Mouse (Mus musculus): ENCODE results near the gene Gper1. TPM values are rescaled to one million over a fixed set of nuclear protein-coding genes. Genes with fewer than 3 reads are reported as not detected.

Gper1 gene
- polyA plus RNA-seq, 1 experiment from 2014 or later = 4.2 TPM

GRCm38 (mm10) chr5:139449926-139450325, 27.0 kb downstream of the Gper1 start:
- WGBS = 43% methylated on average over 4 of the region's 4 CpGs
- Histone ChIP-seq H3K27ac (replicated peaks) (0 out of 2 replicates have a peak overlapping the region, but pooled peaks have one; percentile 39), H3K4me2 (replicated peaks) (no peak overlapping the region), H3K4me1 (peaks cover 12% of the 10 kb centered on the region), H3K27me3 (no peaks in the 10 kb centered on the region), H3K4me3 (replicated peaks) (no peak overlapping the region), H3K36me3 (no peaks in the 10 kb centered on the region), H3K9ac (no peak overlapping the region), H3K9me3 (replicated peaks) (no peaks in the 10 kb centered on the region)
- ATAC-seq (ENCODE audit: insufficient number of reproducible peaks, low FRiP score, low TSS enrichment, low read depth) = no peak

- H3K36me3 ChIP-seq = no peaks in the 10 kb centered on the region
- H3K9ac ChIP-seq = no peak overlapping the region
Measured at GRCm38 (mm10) chr5:139453031-139453430, 30.1 kb downstream of the Gper1 start.

GRCm38 (mm10) chr5:139455166-139455565, 32.2 kb downstream of the Gper1 start:
- no peak for ATAC-seq (ENCODE audit: insufficient number of reproducible peaks, low FRiP score, low TSS enrichment, low read depth)
- no peaks in the 10 kb centered on the region for H3K36me3 ChIP-seq
- no peak overlapping the region for H3K9ac ChIP-seq
- H3K27ac ChIP-seq (replicated peaks) = no peak overlapping the region
- WGBS = 86% methylated on average over 12 of the region's 12 CpGs
- H3K27me3 ChIP-seq = no peaks in the 10 kb centered on the region
- peaks cover 11% of the 10 kb centered on the region for H3K4me1 ChIP-seq
- no peak overlapping the region for H3K4me3 ChIP-seq (replicated peaks)
- no peaks in the 10 kb centered on the region for H3K9me3 ChIP-seq (replicated peaks)
- no peak overlapping the region for H3K4me2 ChIP-seq (replicated peaks)

More at GRCm38 (mm10) chr5:139453031-139453430, 30.1 kb downstream of the Gper1 start:
- ATAC-seq (ENCODE audit: insufficient number of reproducible peaks, low FRiP score, low TSS enrichment, low read depth) = no peak
- H3K4me2 ChIP-seq (replicated peaks) = no peak overlapping the region
- H3K4me1 ChIP-seq = peaks cover 12% of the 10 kb centered on the region
- H3K9me3 ChIP-seq (replicated peaks) = no peaks in the 10 kb centered on the region
- 93% methylated on average over 10 of the region's 10 CpGs for WGBS
- no peaks in the 10 kb centered on the region for H3K27me3 ChIP-seq
- no peak overlapping the region for H3K4me3 ChIP-seq (replicated peaks)
- H3K27ac ChIP-seq (replicated peaks) = no peak overlapping the region

- Histone ChIP-seq H3K4me3 (replicated peaks) (no peak overlapping the region), H3K4me1 (peaks cover 17% of the 10 kb centered on the region), H3K27me3 (no peaks in the 10 kb centered on the region), H3K36me3 (no peaks in the 10 kb centered on the region), H3K9ac (no peak overlapping the region), H3K4me2 (replicated peaks) (no peak overlapping the region), H3K9me3 (replicated peaks) (no peaks in the 10 kb centered on the region), H3K27ac (replicated peaks) (no peak overlapping the region)
- no peak for ATAC-seq (ENCODE audit: insufficient number of reproducible peaks, low FRiP score, low TSS enrichment, low read depth)
- 77% methylated on average over 8 of the region's 8 CpGs for WGBS
Measured at GRCm38 (mm10) chr5:139457241-139457640, 34.3 kb downstream of the Gper1 start.

- no peaks in the 10 kb centered on the region for H3K36me3 ChIP-seq
- no peaks in the 10 kb centered on the region for H3K9me3 ChIP-seq (replicated peaks)
- 9% methylated on average over 10 of the region's 10 CpGs for WGBS
- peak overlapping the region; percentile 37; the same call in 1 of the 2 replicates for H3K9ac ChIP-seq
- ATAC-seq (ENCODE audit: insufficient number of reproducible peaks, low FRiP score, low TSS enrichment, low read depth) = no peak; the same call in 1 of the 2 replicates
- H3K4me2 ChIP-seq (replicated peaks) = peak overlapping the region; percentile 68
- H3K4me1 ChIP-seq = peaks cover 17% of the 10 kb centered on the region
- no peaks in the 10 kb centered on the region for H3K27me3 ChIP-seq
- peak overlapping the region; percentile 70 for H3K4me3 ChIP-seq (replicated peaks)
- H3K27ac ChIP-seq (replicated peaks) = no peak overlapping the region
Measured at GRCm38 (mm10) chr5:139459938-139460337, 37.0 kb downstream of the Gper1 start.

GRCm38 (mm10) chr5:139460384-139461067, 37.6 kb downstream of the Gper1 start, which contains the start of gene 3110082I17Rik:
Gene 3110082I17Rik (minus strand): TSS chr5:139460527.
- 3% methylated on average over 42 of the region's 42 CpGs for WGBS
- H3K27me3 ChIP-seq = no peaks in the 10 kb centered on the region
- H3K4me2 ChIP-seq (replicated peaks) = peak within 1 kb of the TSS; percentile 68
- no peaks in the 10 kb centered on the region for H3K9me3 ChIP-seq (replicated peaks)
- H3K27ac ChIP-seq (replicated peaks) = no peak within 1 kb of the TSS
- no peaks in the 10 kb centered on the region for H3K36me3 ChIP-seq
- peak within 1 kb of the TSS; percentile 37 for H3K9ac ChIP-seq
- peak within 1 kb of the TSS; percentile 70 for H3K4me3 ChIP-seq (replicated peaks)
- peak; percentile 97 for ATAC-seq (ENCODE audit: insufficient number of reproducible peaks, low FRiP score, low TSS enrichment, low read depth)
- peaks cover 17% of the 10 kb centered on the region for H3K4me1 ChIP-seq

- no peaks in the 10 kb centered on the region for H3K36me3 ChIP-seq
- no peak overlapping the region for H3K4me3 ChIP-seq (replicated peaks)
- 60% methylated on average over 4 of the region's 4 CpGs for WGBS
- no peak overlapping the region for H3K4me2 ChIP-seq (replicated peaks)
- H3K4me1 ChIP-seq = peaks cover 8% of the 10 kb centered on the region
- no peak overlapping the region for H3K9ac ChIP-seq
- no peaks in the 10 kb centered on the region for H3K9me3 ChIP-seq (replicated peaks)
- no peaks in the 10 kb centered on the region for H3K27me3 ChIP-seq
- ATAC-seq (ENCODE audit: insufficient number of reproducible peaks, low FRiP score, low TSS enrichment, low read depth) = no peak
- no peak overlapping the region for H3K27ac ChIP-seq (replicated peaks)
Measured at GRCm38 (mm10) chr5:139464874-139465273, 41.9 kb downstream of the Gper1 start.

- 59% methylated on average over 2 of the region's 2 CpGs for WGBS
- Histone ChIP-seq H3K27me3 (no peaks in the 10 kb centered on the region), H3K4me3 (replicated peaks) (no peak overlapping the region), H3K4me2 (replicated peaks) (no peak overlapping the region), H3K4me1 (no peaks in the 10 kb centered on the region), H3K27ac (replicated peaks) (no peak overlapping the region), H3K36me3 (peaks cover 4% of the 10 kb centered on the region; the same call in 1 of the 2 replicates), H3K9ac (no peak overlapping the region), H3K9me3 (replicated peaks) (no peaks in the 10 kb centered on the region)
- no peak for ATAC-seq (ENCODE audit: insufficient number of reproducible peaks, low FRiP score, low TSS enrichment, low read depth)
Measured at GRCm38 (mm10) chr5:139466373-139466772, 43.4 kb downstream of the Gper1 start.

- Histone ChIP-seq H3K9me3 (replicated peaks) (no peaks in the 10 kb centered on the region), H3K4me1 (no peaks in the 10 kb centered on the region), H3K4me2 (replicated peaks) (no peak overlapping the region), H3K4me3 (replicated peaks) (no peak overlapping the region), H3K36me3 (peaks cover 8% of the 10 kb centered on the region; the same call in 1 of the 2 replicates), H3K27ac (replicated peaks) (no peak overlapping the region), H3K27me3 (no peaks in the 10 kb centered on the region), H3K9ac (no peak overlapping the region)
- no peak for ATAC-seq (ENCODE audit: insufficient number of reproducible peaks, low FRiP score, low TSS enrichment, low read depth)
- WGBS = 67% methylated on average over 4 of the region's 4 CpGs
Measured at GRCm38 (mm10) chr5:139466801-139467200, 43.9 kb downstream of the Gper1 start.

GRCm38 (mm10) chr5:139467998-139468397, 45.0 kb downstream of the Gper1 start:
- H3K9ac ChIP-seq = no peak overlapping the region
- no peak overlapping the region for H3K27ac ChIP-seq (replicated peaks)
- ATAC-seq (ENCODE audit: insufficient number of reproducible peaks, low FRiP score, low TSS enrichment, low read depth) = no peak
- H3K27me3 ChIP-seq = no peaks in the 10 kb centered on the region
- WGBS = 50% methylated on average over 5 of the region's 5 CpGs
- H3K36me3 ChIP-seq = peaks cover 20% of the 10 kb centered on the region
- no peaks in the 10 kb centered on the region for H3K9me3 ChIP-seq (replicated peaks)
- H3K4me2 ChIP-seq (replicated peaks) = no peak overlapping the region
- H3K4me3 ChIP-seq (replicated peaks) = no peak overlapping the region
- no peaks in the 10 kb centered on the region for H3K4me1 ChIP-seq

- Histone ChIP-seq H3K27me3 (no peaks in the 10 kb centered on the region), H3K9me3 (replicated peaks) (no peaks in the 10 kb centered on the region), H3K27ac (replicated peaks) (no peak overlapping the region), H3K4me1 (no peaks in the 10 kb centered on the region), H3K4me2 (replicated peaks) (no peak overlapping the region), H3K4me3 (replicated peaks) (no peak overlapping the region), H3K9ac (no peak overlapping the region), H3K36me3 (peaks cover 84% of the 10 kb centered on the region)
- WGBS = 79% methylated on average over 9 of the region's 9 CpGs
- ATAC-seq (ENCODE audit: insufficient number of reproducible peaks, low FRiP score, low TSS enrichment, low read depth) = no peak
Measured at GRCm38 (mm10) chr5:139474741-139475140, 51.8 kb downstream of the Gper1 start.
